Mouse (Mus musculus) hindbrain, embryonic 10.5 days (tissue): ENCODE measurements at regions not wholly inside any gene's neighbourhood (a gene's known extent, or its start where the extent isn't known, plus 50 kb on each side); places are given as distances from the start of the nearest gene placed in this dataset.

Experiments
- DNase-seq: peaks from one replicate; pipeline ENCODE4 v3.0.0-alpha.2; 2017; ENCODE audit warnings: low spot score
- H3K27ac ChIP-seq: fragments of 300-500 bp; sonication (generic); 2 replicates; pipeline ENCODE4 v1.5.1; 2016; ENCODE audit warnings: mild to moderate bottlenecking, moderate library complexity
- H3K27me3 ChIP-seq: fragments of 300-500 bp; sonication (generic); 2 replicates; pipeline ENCODE4 v1.6.1; 2016; ENCODE audit warnings: mild to moderate bottlenecking; ENCODE audit not compliant: poor library complexity, insufficient read depth, severe bottlenecking
- H3K36me3 ChIP-seq: fragments of 300-500 bp; sonication (generic); 2 replicates; pipeline ENCODE4 v1.6.1; 2016; ENCODE audit warnings: mild to moderate bottlenecking, moderate library complexity
- H3K4me1 ChIP-seq: fragments of 300-500 bp; sonication (generic); replicated peaks from 2 replicates; pipeline ENCODE4 v1.6.1; 2016; ENCODE audit warnings: mild to moderate bottlenecking
- H3K4me3 ChIP-seq: fragments of 300-500 bp; sonication (generic); 2 replicates; pipeline ENCODE4 v1.5.1; 2016; ENCODE audit warnings: mild to moderate bottlenecking, moderate library complexity
- H3K9me3 ChIP-seq: fragments of 300-500 bp; sonication (generic); 2 replicates; pipeline ENCODE4 v1.6.1; 2016; ENCODE audit warnings: mild to moderate bottlenecking, moderate library complexity
- WGBS: fragments of 180-500 bp; shearing (Covaris S2); methylation state at CpG from one replicate; pipeline ENCODE4 v1.1.7; 2016; 5-methylcytosine and 5-hydroxymethylcytosine counted together

GRCm38 (mm10) chr2:125016946-125017345 is 51.0 kb upstream of the Slc24a5 start:
- WGBS, result 96% methylated on average over 1 of the region's 1 CpGs
- Histone ChIP-seq H3K9me3 (no peaks in the 10 kb centered on the region), H3K27ac (no peak overlapping the region), H3K4me3 (no peak overlapping the region), H3K4me1 (no peaks in the 10 kb centered on the region), H3K36me3 (no peaks in the 10 kb centered on the region), H3K27me3 (no peaks in the 10 kb centered on the region)
- no peak for DNase-seq
